Mouse (Mus musculus): ENCODE measurements around the gene Crtc1.

The Crtc1 gene

DNA sequence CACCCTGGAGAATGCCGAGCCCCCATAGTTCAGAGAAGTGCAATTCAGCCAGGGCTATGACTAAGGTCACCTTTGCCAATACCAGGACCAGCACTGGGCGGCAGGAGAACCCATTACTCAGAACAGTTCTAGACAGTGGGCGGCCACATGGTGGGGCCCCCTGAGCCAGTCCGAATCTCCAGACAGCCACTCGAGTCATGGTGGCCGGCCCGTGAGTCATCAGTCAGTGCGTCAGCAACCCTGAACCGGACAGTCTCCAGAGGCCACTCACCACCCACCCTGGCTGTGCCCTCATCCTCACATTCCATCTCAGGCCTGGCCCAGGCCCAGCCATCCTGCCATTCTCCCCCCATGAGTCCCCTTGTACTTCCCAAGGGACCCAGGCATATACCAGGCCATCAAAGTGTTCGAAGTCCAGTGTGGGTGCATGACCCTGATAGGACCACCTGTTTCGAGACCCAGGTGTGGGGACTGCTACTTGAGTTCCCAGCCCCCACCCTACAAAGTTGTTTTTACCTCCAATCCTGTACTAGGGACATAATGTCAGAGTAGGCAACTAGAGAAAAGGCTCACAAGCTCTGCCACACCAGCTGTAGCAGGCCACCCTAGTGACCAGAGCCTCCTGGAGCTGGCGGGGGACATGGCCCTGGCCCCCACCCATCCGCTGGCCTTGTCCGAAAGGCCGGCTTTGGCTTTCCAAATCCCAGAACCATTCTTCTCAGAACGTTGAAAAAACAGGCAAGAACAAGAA is 22.6 kb upstream of the Crtc1 start:
- peak; percentile 28 to 46 for DNase-seq

DNA sequence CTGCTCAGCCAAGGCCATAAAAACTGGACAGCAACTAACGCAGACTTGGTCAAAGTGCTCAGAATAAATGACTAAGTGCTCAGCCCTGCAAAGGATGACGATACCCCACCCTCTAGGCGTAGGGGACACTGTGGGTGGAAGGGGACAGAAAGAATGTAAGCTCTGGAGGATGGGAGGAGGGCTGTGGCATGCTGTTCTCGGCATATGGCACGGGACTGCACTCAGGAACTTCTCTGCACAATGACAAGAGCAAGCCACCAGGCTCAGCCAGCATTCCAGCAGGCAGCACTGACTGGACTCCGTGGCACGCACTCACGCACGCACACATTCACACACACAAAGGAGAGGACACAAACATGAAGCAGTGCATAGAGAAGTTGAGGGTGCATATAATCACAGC is 21.2 kb upstream of the Crtc1 start:
- DNase-seq, result peak in 1 of 2 experiments; percentile 48

DNA sequence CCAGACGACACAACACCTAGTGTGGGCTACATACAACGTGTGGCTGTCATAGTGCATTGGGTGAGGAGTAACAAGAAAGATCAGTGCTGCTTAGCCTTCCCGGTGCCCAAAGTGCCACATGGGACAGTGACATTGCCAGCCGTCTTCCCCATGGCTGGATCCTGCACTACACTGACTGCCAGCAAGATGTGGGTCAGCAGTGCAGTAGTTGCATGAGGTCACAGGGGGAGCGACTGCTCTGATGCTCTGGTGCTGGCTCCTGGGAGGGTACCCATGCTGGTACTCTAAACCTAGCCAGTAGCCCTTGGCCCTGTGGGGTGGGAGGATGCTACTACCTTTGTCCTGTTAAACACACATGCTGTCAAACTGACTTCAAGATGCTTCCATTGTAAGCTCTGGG is 20.8 kb upstream of the Crtc1 start:
- DNase-seq, result no peak

DNA sequence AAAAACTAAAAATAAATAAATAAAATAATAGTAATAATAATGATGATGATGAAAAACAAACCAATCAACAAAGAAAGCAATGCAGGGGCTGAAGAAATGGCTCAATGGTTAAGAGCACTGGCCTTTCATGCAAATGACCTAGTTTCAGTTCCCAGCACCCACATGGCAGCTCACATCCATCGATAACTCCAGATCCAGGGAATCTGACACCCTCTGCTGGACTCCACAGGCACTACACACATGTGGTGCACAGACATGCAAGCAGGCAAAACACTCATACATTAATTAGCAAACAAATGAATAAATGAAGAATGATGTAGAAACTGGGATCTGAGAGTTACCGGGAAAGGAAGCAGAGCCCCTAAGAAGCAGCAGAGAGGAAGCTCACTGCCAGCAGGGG is 20.3 kb upstream of the Crtc1 start:
- DNase-seq, result no peak

DNA sequence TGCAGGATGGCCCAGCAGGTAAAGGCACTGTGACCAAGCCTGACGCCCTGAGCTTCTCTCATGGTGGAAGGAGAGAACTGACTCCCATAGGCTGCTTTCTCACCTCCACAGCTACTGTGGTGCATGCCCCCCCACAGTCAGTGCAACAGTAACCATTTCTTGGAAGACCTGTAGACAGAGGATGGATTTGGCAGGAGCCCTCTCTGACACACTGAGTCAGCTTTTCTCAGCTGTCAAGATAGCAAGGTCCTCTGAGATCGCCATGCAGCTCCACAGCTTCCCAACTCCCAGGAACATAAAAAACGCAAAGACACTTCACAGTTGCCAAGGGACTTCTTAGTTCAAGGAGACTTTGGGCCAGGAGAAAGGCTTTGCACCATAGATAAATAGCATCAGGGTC is 19.1 kb upstream of the Crtc1 start:
- DNase-seq, result no peak

DNA sequence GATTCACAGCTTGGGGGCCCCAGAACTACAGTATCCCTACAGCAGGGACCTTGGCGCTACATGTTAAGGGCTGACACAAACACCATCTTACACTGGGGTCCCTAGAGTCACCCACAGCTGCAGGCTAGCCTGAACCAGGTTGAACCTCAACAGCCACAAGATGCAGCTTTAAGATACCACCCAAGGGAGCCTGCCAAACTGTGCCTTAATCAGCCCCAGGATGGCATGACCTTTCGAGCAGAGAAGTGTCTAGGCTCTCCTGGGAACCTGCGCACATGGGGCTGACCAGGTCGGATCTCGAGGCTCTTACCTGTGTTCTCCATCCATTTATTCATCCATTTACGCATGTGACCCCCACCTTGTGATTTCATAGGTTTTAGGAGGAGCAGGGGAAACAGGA is 18.5 kb upstream of the Crtc1 start:
- no peak for DNase-seq

DNA sequence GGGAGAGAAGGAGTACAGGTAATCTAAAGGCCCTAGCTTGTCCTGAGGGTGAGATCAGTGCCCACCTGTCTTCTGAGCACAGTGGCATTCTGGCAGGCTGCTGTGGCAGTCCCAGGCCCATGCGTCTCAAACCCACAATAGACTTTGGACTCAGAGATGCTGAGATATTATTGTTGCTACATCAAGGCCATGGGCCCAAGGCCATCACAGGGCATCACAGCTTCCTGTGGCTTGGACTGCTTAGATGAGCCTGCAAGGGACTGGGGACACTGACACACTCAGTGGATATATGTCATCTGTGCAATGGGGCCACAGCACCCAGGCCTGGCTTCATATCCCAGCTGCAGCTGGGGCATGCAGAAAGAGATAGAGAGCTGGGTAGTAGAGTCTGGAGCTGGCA is 17.6 kb upstream of the Crtc1 start:
- DNase-seq, result no peak

DNA sequence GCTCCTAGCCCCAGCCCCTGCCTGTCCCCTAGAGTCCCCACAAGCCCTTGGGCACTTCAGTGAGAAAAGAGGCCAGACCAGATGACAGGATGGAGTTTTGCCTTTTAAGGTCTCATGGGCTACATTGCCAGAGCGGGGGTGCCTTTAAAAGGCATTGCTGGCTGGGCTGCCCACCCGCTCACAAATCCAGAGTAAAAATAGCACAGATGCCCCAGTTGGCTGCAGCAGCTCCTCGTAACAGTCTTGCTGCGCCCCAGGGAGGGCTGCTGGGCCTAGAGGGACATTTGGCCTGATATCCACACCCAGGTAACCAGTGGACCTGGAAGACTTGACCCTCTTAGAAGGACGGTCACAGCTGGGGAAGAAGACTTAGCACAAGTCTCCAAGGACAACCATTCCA is 14.5 kb upstream of the Crtc1 start:
- DNase-seq, result peak in 1 of 2 experiments; percentile 23

DNA sequence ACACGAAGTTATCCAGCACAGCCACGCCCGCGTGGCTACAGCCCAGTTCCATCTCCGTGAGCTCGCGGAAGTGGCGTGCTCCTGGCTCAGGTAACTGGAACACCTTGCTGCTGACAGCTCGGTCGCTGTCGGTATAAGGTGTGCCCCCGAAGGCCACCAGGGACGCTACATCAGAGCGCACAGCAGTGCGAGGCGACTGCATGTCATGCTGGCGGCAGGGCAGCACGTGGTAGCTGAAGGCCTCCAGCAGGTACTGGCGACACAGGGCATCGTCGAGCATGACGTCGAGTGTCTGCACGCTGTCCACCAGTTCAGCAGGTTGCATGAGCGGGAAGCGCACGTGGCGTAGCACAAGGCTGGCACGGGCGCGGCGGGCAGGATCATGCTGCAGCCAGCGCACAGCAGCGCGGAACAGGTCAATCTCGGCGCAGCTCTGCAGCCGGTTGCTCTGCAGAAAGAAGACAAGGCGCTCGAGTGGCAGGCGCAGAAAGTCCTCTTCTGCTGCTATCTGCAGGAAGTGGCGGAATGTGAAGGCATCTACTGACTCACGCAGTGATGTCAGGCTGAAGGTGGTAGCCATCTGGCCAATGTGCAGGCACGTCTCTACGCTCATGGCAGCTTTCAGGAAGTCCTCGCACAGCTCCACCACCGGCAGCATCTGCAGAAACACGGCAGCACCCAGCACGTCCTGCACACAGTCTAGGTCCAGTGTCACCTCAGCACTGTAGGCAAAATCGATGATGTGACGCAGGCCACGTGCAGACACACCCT is 13.0 kb upstream of the Crtc1 start:
- peak in 1 of 2 experiments; percentile 26 for DNase-seq

DNA sequence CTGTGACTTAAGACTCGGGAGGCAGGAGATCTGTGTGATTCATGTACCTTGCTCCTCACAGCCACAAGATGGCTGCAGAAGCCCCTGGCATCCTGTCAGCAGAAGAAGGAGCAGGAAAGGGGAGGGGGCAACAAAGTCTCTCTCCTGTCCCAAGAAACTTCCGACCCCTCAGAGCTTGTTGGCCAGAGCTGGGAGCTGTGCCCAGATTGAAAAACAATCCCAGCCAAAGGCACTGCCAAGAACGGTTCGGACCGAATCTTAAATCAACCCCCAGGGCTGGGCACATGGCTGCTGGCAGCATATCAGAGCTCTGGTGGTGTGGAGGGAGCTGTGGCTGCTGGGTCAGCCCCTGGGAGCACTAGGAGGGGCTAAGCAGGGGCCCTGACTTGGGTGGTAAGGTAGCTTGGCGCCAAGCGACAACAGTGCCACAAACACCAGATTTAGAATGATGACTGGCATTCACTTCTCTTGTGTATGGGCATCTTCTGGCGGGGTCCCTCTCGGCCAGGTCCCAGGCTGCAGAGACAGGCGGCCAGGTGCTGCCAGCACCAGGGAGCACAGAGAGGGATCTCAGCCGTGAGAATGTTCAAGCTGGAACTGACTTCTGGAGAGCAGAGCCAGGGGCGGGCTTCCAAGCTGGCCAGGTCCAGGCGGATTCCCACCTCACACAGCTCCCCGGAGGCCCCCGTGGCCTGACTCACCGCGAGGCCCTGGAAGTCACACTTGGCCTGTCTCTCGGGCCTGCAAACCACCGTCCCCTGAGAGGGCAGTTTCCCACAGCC is 8.5 kb upstream of the Crtc1 start:
- DNase-seq, result peak in 1 of 2 experiments; percentile 54

DNA sequence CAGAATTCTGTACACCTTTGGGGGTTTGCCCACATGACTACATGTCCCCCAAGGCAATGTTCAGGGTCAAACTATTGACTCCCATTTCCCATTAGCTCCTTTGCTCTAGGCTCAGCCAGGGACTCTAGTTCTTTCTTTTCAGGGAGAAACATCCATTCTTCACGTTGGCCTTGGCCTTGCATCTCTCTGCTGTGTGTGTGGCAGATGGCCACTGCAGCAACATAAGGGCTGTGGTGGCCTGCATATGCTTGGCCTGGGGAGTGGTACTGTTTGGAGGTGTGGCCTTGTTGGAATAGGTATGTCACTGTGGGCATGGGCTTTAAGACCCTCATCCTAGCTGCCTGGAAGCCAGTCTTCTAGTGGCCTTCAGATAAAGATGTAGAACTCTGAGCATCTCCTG is 6.6 kb upstream of the Crtc1 start:
- no peak for DNase-seq

DNA sequence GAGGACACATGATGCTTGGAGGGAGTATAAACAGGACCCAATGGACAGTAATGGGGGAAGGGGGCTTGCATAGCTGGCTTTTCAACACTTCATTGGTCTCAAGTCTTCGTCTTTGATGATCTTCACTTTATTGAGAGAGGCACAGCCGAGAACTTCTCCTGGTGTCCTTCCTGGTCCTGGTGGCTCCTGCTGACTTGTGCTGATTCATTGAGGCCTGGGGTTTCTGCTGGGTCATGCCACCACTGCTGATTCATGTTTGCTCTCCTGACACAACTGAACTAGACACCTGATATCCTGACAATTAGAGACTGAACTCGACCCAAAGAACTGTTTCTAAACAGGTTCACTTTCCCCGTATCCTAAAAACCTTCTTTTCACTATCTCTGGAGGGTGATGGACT is 3.9 kb upstream of the Crtc1 start:
- DNase-seq, result no peak

DNA sequence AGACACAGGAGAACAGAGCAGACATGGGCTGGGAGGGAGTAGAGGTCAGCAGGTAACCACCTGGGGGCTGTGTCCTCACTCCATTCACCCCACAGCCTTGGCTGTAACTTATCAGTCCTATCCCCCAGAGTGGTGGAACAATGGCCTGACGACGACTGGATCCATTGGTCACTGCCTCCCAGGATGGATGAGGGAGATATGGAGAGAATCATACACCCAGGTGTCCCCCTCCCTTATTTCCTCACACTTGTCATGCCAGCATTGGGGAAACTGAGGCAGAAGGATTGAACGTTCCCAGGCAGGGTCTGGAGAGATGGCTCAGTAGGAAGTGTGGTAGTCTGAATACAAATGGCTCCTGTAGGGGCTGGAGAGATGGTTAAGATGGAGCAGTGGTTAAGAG is 2.2 kb upstream of the Crtc1 start:
- no peak for DNase-seq

DNA sequence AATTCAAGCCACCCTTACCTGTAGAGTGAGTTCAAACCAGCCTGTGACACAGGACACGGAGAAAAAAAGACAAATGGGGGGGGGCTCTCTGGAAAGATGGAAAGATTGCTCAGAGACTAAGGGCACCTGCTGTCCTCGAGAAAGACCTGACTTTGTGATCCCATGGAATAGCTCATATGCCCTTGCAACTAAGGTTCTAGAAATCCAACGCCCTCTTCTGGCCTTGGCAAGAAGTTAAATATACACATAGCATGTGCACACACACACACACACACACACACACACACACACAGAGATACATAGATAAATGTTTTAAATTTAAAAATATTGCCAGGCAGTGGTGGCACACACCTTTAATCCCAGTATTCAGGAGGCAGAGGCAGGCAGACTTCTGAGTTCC is 867 bp upstream of the Crtc1 start:
- DNase-seq, result no peak

DNA sequence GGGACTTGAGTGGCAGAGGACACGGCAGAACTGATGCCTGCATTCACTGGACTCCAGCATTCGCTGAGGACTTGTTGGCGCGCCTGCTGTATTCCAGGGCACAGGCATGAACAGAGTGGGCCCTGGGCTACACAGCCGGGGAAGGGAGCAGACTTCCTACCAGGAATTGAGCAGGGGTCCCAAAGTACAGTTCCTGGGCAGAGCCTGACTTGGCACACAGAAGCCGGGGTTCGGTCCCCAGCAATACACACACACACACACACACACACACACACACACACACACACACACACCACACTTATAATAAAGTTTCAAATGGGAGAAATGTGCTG is 435 bp upstream of the Crtc1 start:
- no peak for DNase-seq

DNA sequence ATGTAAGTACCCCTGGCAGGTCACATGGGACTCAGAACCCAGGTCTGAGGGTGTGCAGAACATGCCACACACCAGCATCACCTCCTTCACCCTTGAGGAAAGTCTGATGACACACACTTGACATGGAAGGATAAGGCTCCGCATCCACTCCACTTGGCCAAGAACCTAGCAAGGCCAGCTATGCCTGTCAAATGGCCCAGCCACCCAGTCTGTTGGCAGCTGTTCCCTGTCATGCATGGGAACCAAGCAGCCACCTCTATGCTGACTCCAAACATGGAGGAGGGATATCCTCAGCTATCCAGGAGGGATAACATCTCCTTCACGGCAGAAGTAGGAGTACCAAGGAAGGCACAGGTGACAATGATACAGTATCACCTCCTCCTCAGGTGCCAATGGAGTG is 956 bp downstream of the Crtc1 start:
- no peak for DNase-seq

DNA sequence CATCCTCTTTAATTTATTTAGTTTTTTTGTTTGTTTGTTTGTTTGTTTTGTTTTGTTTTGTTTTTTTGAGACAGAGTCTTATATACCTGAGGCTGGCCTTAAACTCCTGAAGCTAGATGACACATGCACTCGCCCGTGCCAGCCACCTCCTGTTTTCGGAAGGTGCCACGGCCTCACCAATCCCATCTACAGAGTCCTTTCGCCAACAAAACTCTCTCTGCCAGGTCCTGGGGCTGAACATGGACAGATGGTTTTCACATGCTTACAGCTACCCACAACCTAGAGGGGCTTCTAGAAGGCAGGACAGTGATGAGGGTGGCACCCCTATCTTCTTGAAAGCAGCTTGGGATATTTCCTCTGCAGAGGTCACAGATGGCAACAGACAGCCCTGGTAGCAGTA is 4.2 kb downstream of the Crtc1 start:
- DNase-seq, result no peak

DNA sequence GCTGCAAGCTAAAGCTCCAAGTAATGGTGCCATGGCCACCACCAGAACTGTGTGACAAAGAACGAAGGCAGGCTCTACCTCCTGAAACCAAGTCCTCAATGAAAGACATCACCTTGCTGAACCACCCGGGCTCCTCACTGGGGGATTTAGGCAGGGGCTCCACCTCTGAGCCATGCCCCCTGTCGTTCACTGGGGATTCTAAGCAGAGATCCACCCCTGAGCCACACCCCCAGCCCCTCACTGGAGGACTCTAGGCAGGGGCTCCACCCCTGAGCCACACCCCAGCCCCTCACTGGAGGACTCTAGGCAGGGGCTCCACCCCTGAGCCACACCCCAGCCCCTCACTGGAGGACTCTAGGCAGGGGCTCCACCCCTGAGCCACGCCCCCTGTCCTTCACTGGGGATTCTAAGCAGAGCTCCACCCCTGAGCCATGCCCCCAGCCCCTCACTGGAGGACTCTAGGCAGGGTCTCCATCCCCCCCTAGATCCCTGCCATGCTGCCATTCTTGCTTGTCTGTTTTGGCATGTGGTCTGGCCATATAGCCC is 6.3 kb downstream of the Crtc1 start:
- no peak for DNase-seq

DNA sequence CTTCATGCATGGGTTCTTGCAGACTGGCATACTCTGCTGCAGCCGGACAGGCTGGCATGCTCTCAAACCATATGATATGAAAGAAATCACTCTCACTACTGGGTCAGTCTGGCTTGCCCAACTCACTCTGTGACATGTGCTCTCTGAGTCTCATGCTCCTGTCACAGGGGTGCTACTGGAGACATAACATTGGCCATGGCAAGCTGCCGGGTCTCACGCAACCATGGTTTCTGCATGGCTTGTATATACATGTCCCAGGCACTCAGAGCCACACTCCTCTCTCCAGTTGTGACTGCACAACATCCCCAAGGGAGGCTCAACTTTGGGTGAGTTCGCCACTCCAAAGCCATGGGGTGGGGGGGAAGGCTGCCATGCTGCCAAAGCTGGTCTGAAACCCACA is 8.2 kb downstream of the Crtc1 start:
- peak in 1 of 2 experiments; percentile 67 for DNase-seq

DNA sequence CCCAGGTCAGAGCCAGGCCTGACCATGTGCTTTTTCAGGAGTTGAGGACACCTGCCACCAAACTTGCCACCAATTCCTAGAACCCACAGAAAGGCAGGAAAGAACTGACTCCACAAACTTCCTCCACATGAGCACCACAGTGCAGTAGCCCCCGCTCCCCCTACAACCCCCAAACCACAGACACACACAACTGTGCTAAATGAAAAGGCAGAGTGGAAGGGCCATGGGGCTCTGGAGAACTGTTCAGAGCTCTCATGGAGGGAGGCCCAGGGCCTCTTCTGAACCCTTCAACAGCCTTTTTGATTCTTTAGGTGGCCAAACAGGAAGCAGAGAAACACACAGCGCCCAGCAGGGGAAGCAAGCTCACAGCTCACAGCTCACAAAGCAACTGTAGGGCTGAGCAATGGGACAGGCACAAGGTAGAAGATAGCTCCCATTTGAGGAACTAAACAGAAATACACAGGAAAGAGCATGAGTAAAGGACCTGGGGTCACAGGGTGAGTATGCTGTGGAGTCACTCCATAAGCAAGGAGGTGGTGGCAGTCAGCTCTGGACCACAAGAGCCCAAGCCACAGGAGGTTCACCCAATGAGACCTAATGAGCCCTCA is 13.0 kb downstream of the Crtc1 start:
- no peak for DNase-seq

DNA sequence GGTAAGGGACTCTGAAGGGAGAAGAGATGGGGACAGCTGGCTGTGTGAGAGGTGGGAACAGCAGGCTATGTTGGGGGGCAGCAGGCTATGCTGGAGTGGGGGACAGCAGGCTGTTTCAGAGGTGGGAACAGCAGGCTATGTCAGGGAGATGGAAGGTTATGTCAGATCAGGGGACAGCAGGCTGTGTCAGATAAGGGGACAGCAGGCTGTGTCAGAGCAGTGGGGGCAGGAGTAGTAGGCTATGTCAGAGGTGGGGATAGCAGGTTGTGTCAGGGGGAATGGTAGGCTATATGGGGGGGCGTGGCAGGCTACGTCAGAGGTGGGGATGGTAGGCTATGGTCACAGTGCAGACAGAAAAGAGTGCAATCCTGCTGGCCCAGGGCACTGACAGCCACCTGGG is 16.7 kb downstream of the Crtc1 start:
- DNase-seq, result no peak

DNA sequence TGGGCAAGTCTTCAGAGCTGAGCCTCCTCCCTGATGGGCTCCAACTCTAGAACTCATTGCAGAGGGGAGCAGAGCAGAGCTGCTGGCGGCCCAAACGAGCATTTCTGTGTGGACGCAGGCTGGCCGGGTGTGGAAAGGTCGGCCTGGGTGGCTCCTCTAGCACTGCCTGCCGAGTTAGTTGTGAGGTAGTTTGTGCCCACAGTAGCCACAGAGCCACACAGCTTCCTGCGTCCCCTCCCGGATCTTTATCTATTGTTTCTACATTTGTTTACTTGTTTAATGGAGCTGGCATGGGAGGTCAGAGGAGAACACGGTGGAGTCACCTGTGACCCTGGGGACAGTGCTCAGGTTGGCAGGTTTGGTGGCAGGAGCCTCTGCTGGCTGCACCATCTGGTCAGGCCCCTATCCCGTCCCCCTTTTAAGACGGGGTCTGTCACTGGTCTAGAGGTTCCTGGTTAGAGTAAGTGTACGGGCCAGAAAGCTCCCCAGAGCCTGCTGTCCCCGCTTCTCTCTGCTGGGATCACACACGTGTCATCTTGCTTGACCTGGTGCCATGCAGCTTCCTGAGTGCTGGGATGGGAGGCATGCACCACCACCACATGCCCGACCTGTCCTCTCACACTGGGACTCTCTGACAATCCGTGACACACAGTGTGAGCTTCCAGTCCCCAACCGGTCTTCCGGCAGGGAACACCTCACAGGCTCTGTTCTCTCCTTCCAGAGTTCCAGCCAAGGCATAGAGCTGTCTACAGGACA is 17.9 kb downstream of the Crtc1 start:
- no peak for DNase-seq

Data from lung, postnatal 4 days (tissue).